Mouse (Mus musculus): ENCODE measurements around the gene Cant1. TPM values are rescaled to one million over a fixed set of nuclear protein-coding genes. Genes with fewer than 3 reads are reported as not detected.
A peak's percentile ranks its signal among the peaks of the same experiment; 100 is the strongest.

The Cant1 gene
- polyA plus RNA-seq, 1 experiment from 2014 or later: 19.2 TPM

DNA sequence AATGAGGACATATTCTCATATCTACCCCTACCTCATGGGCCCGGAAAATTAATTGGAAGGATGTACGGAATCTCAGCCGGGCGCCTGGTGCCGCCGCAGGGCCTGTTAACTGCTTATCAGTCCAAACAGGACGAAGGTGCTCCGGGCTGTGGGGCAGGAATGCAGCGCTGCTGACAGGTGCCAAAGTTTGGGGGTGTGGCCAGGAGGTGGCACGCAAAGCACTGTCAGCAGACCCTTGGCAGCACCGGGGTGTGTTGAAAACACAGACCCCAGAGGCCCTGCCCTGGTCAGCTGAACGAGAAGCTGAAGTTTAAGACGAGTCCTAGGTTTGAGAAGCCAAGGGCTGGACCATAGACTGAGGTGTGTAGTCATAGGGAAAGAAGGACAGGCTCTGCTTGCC, 23.8 kb upstream of the Cant1 start:
- 22% methylated on average over 13 of the region's 13 CpGs for WGBS
- Histone ChIP-seq H3K27ac (replicated peaks in 1 of 2; ENCODE audit: control insufficient read depth in 1 of 2, insufficient read depth in 1 of 2, low read depth in 2 of 2, low read length in 2 of 2) (no peak overlapping the region), H3K4me3 (ENCODE audit: control insufficient read depth in 1 of 2, insufficient read depth in 1 of 2, low read depth in 1 of 2, low read length in 2 of 2) (no peak overlapping the region), H3K4me2 (ENCODE audit: low read length) (peak overlapping the region; percentile 27; the same call in 1 of the 2 replicates), H3K9me3 (ENCODE audit: control insufficient read depth, low read length) (no peaks in the 10 kb centered on the region), H3K36me3 (ENCODE audit: control insufficient read depth, insufficient read depth, low read length) (0 out of 2 replicates have a peak, but pooled peaks cover 2% of the 10 kb centered on the region), H3K4me1 (ENCODE audit: control insufficient read depth in 2 of 2, insufficient read depth in 2 of 2, low read length in 2 of 2) (peaks cover 14 to 17% of the 10 kb centered on the region in 2 experiments; a peak in 3 of 4 replicates), H3K27me3 (ENCODE audit: control insufficient read depth, insufficient read depth, low read length) (peaks cover 5% of the 10 kb centered on the region; the same call in 1 of the 2 replicates), H3K9ac (ENCODE audit: low read length) (no peak overlapping the region)
- ATAC-seq (ENCODE audit: insufficient number of reproducible peaks, insufficient read depth, low FRiP score, low read depth): peak; percentile 23; the same call in 1 of the 2 replicates

DNA sequence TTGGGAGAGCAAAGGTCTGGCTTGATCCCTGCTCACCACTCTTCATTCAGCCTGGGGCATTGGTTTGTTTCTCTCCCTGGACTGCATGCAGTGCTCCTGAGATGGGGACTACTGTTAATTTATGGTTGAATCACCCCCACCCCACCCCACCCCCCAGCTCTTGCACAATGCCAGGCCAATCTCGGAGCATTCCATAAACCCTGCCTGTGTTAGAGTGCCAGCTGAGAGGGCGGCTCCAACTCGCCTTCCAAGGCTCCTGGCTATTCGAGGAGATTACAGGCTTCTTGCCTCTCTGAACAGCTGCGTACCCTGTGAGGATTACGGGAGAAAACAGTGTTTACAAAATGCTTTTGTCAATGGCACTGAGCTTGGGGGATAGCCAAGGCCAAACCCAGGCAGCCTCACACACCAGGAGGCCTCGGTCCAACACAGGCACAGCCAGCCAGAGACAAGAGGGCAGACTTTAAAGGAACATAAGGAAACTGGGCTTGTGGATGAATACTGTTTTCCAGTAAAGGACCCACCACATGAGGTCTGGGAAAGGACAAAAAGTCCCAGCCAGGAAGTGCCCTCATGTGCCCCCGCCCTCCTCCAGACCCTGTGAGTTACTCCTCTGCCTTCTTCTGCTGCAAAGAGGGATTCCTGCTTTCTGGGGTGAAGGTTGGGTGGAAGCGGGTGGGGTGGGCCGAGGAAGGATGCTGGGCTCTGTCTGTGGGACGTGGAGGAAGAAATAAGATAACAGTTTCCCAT, 20.0 kb upstream of the Cant1 start:
- ATAC-seq (ENCODE audit: insufficient number of reproducible peaks, insufficient read depth, low FRiP score, low read depth): no peak
- Histone ChIP-seq H3K36me3 (ENCODE audit: control insufficient read depth, insufficient read depth, low read length) (no peaks in the 10 kb centered on the region), H3K4me2 (ENCODE audit: low read length) (no peak overlapping the region), H3K9ac (ENCODE audit: low read length) (no peak overlapping the region), H3K4me1 (ENCODE audit: control insufficient read depth in 2 of 2, insufficient read depth in 2 of 2, low read length in 2 of 2) (peaks cover 22 to 23% of the 10 kb centered on the region in 2 experiments), H3K4me3 (ENCODE audit: control insufficient read depth in 1 of 2, insufficient read depth in 1 of 2, low read depth in 1 of 2, low read length in 2 of 2) (no peak overlapping the region), H3K27me3 (ENCODE audit: control insufficient read depth, insufficient read depth, low read length) (no peaks in the 10 kb centered on the region), H3K9me3 (ENCODE audit: control insufficient read depth, low read length) (no peaks in the 10 kb centered on the region), H3K27ac (replicated peaks in 1 of 2; ENCODE audit: control insufficient read depth in 1 of 2, insufficient read depth in 1 of 2, low read depth in 2 of 2, low read length in 2 of 2) (peak overlapping the region; percentile 24 to 53)
- WGBS: 41% methylated on average over 11 of the region's 11 CpGs

DNA sequence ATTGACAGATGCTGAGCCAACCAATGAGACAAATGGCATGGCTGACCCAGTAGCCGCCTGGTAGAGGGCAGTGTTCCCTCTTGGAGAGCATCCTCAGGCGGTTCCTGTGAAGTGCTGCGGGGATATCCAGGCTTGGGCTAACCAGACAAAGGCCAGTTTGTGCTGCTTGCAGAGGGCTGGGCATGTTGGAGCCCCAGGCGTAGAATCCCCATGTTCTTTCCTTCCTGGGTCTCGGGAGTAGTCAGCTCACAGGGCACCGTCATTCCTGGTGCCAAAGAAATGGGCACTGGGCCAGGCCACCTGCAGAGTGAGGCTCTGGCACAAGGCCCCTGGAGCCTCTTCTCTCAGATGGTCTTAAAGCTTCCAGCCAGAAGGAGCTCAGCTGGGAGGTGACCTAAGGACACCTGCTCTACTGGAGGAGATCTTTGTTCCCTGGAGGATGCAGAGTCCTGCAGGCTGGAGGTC, 17.6 kb upstream of the Cant1 start:
- peaks cover 18 to 21% of the 10 kb centered on the region in 2 experiments for H3K4me1 ChIP-seq (ENCODE audit: control insufficient read depth in 2 of 2, insufficient read depth in 2 of 2, low read length in 2 of 2)

DNA sequence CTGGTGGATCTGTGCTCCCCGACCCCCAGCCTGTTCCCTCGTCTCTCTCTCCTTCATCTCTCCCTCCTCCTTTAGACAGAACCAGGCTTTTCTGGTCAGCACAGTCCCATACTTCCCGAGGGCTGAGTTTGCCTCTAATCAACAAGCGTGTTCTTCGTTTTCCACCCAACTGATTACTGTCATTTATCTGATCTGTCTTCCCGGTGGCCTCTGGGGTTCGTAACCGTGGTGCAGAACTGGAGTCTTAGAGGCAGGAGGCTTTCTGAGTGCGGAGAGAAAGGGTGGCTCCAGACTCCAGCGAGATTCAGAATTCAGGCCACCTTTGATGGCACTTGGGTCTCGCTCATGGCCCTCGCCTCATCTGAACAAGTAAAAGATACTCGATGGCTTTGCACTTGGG, 15.2 kb upstream of the Cant1 start:
- Histone ChIP-seq H3K4me2 (ENCODE audit: low read length) (peak overlapping the region; percentile 67), H3K27ac (replicated peaks in 1 of 2; ENCODE audit: control insufficient read depth in 1 of 2, insufficient read depth in 1 of 2, low read depth in 2 of 2, low read length in 2 of 2) (peak overlapping the region in 1 of 2 experiments; percentile 63; a peak in 2 of 4 replicates), H3K9me3 (ENCODE audit: control insufficient read depth, low read length) (no peaks in the 10 kb centered on the region), H3K27me3 (ENCODE audit: control insufficient read depth, insufficient read depth, low read length) (no peaks in the 10 kb centered on the region), H3K9ac (ENCODE audit: low read length) (peak overlapping the region; percentile 69), H3K4me3 (ENCODE audit: control insufficient read depth in 1 of 2, insufficient read depth in 1 of 2, low read depth in 1 of 2, low read length in 2 of 2) (peak overlapping the region; percentile 25 to 38), H3K4me1 (ENCODE audit: control insufficient read depth in 2 of 2, insufficient read depth in 2 of 2, low read length in 2 of 2) (peaks cover 22 to 26% of the 10 kb centered on the region in 2 experiments), H3K36me3 (ENCODE audit: control insufficient read depth, insufficient read depth, low read length) (no peaks in the 10 kb centered on the region)
- WGBS: 29% methylated on average over 13 of the region's 13 CpGs
- no peak for ATAC-seq (ENCODE audit: insufficient number of reproducible peaks, insufficient read depth, low FRiP score, low read depth)

More for the DNA sequence above, 17.6 kb upstream of the Cant1 start:
- no peaks in the 10 kb centered on the region for H3K9me3 ChIP-seq (ENCODE audit: control insufficient read depth, low read length)
- no peaks in the 10 kb centered on the region for H3K27me3 ChIP-seq (ENCODE audit: control insufficient read depth, insufficient read depth, low read length)
- H3K4me3 ChIP-seq (ENCODE audit: control insufficient read depth in 1 of 2, insufficient read depth in 1 of 2, low read depth in 1 of 2, low read length in 2 of 2): no peak overlapping the region
- no peaks in the 10 kb centered on the region for H3K36me3 ChIP-seq (ENCODE audit: control insufficient read depth, insufficient read depth, low read length)
- H3K27ac ChIP-seq (replicated peaks in 1 of 2; ENCODE audit: control insufficient read depth in 1 of 2, insufficient read depth in 1 of 2, low read depth in 2 of 2, low read length in 2 of 2): no peak overlapping the region
- no peak overlapping the region for H3K4me2 ChIP-seq (ENCODE audit: low read length)
- WGBS: 33% methylated on average over 6 of the region's 6 CpGs
- ATAC-seq (ENCODE audit: insufficient number of reproducible peaks, insufficient read depth, low FRiP score, low read depth): no peak
- no peak overlapping the region for H3K9ac ChIP-seq (ENCODE audit: low read length)

DNA sequence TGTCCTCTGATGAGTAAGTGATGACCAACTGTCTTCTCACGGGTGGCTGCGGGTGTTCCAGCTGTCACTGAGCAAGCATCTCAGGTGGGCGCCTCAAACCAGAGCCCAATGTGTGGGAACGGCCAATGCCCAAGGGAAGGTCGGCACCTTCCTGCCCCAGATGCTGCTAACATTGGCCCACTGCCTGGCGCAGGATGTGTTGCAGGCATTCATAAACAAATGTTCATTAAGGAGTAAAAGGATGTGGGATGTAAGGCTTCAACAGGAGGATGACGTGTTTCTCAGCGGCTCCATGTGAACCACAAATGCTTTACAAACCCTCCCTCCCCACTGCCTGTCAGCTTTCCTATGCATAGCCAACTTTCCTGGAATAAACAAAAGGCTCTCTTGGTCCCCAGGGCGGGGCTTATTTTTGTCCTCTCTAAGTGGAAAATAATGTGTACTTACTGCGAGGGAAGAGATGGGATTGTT, 14.5 kb upstream of the Cant1 start:
- no peaks in the 10 kb centered on the region; the same call in 1 of the 2 replicates for H3K27me3 ChIP-seq (ENCODE audit: control insufficient read depth, insufficient read depth, low read length)
- H3K9ac ChIP-seq (ENCODE audit: low read length): peak overlapping the region; percentile 69
- H3K27ac ChIP-seq (replicated peaks in 1 of 2; ENCODE audit: control insufficient read depth in 1 of 2, insufficient read depth in 1 of 2, low read depth in 2 of 2, low read length in 2 of 2): peak overlapping the region in 1 of 2 experiments; percentile 63; a peak in 3 of 4 replicates
- no peaks in the 10 kb centered on the region for H3K9me3 ChIP-seq (ENCODE audit: control insufficient read depth, low read length)
- peak overlapping the region in 1 of 2 experiments; percentile 38; a peak in 2 of 4 replicates for H3K4me3 ChIP-seq (ENCODE audit: control insufficient read depth in 1 of 2, insufficient read depth in 1 of 2, low read depth in 1 of 2, low read length in 2 of 2)
- no peaks in the 10 kb centered on the region for H3K36me3 ChIP-seq (ENCODE audit: control insufficient read depth, insufficient read depth, low read length)
- ATAC-seq (ENCODE audit: insufficient number of reproducible peaks, insufficient read depth, low FRiP score, low read depth): no peak
- WGBS: 49% methylated on average over 10 of the region's 10 CpGs
- H3K4me1 ChIP-seq (ENCODE audit: control insufficient read depth in 2 of 2, insufficient read depth in 2 of 2, low read length in 2 of 2): peaks cover 21 to 23% of the 10 kb centered on the region in 2 experiments
- peak overlapping the region; percentile 67 for H3K4me2 ChIP-seq (ENCODE audit: low read length)

DNA sequence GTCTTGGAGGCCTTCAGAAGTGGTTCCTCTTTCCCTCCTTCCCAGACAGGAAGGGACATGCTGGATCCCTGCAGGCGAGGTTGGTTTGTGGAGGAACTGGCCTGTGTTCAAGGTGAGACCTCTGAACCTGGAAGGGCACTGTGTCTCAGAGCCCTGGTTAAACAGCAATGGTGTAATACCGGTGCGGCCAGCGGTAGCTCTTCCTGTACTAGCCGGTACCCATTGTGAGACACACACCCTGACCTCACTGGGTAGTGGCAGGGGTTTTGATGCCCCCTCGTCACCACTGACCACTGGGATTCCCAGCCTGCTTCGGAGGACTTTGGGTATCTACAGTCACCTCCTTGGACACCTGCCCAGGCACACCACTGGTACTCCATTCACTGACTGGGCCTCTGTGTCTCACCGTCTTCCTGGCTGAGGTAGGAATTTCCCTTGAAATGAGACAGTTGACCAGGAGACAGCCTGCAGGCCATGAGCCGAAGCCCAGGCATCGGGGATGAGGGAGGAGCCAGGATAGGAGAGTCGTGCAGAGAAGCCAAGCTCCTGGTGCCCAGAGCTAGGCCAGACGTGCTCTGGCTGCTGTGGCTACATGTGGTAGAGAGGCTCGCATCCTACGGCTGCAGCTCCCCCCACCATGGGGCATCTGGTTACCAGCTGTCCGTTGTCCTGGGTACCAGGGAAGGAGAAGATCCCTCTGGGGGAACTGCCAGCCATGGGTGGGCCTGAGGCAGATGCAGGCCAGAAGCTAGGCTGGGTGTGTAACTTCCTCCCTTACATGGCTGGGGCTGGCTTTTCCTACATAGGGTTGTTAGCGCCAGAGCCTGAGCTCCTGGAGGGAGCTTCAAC, 12.4 kb upstream of the Cant1 start:
- Histone ChIP-seq H3K9me3 (ENCODE audit: control insufficient read depth, low read length) (no peaks in the 10 kb centered on the region), H3K27ac (replicated peaks in 1 of 2; ENCODE audit: control insufficient read depth in 1 of 2, insufficient read depth in 1 of 2, low read depth in 2 of 2, low read length in 2 of 2) (no peak overlapping the region), H3K4me2 (ENCODE audit: low read length) (no peak overlapping the region), H3K9ac (ENCODE audit: low read length) (no peak overlapping the region), H3K36me3 (ENCODE audit: control insufficient read depth, insufficient read depth, low read length) (no peaks in the 10 kb centered on the region), H3K27me3 (ENCODE audit: control insufficient read depth, insufficient read depth, low read length) (peaks cover 5% of the 10 kb centered on the region; the same call in 1 of the 2 replicates), H3K4me1 (ENCODE audit: control insufficient read depth in 2 of 2, insufficient read depth in 2 of 2, low read length in 2 of 2) (peaks cover 24 to 29% of the 10 kb centered on the region in 2 experiments; a peak in 3 of 4 replicates), H3K4me3 (ENCODE audit: control insufficient read depth in 1 of 2, insufficient read depth in 1 of 2, low read depth in 1 of 2, low read length in 2 of 2) (no peak overlapping the region)
- no peak for ATAC-seq (ENCODE audit: insufficient number of reproducible peaks, insufficient read depth, low FRiP score, low read depth)
- WGBS: 65% methylated on average over 16 of the region's 16 CpGs

DNA sequence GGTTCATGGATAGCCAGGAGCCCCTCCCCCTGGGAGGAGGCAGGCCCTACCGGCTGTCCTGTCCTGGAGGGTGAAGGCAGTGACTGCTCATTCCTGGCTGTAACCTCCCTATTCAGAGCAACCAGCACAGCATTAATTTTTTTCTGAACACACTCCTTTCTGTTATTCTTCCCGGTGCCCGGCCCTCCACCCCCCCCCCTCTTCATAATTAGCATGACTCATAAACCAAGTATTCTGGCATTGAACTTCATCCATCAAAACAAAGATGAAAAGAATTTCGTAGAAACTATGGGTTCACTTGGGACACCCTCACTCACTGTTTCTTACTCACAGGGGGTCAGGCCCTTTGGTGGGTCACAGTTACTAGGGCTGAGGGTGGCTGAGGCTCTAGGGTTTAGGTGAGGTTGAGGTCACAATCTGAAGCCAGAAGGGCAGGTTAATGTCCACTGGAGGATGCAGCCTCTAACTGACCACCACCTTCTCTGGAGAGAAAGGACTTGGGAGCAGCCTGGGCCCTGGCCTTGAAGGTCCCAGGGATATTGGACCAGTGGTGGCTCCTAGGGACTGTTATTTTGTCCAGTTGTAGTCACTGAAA, 11.5 kb upstream of the Cant1 start:
- 43% methylated on average over 4 of the region's 4 CpGs for WGBS
- no peak for ATAC-seq (ENCODE audit: insufficient number of reproducible peaks, insufficient read depth, low FRiP score, low read depth)
- 0 out of 2 replicates have a peak overlapping the region, but pooled peaks have one; percentile 8 for H3K9ac ChIP-seq (ENCODE audit: low read length)
- H3K4me3 ChIP-seq (ENCODE audit: control insufficient read depth in 1 of 2, insufficient read depth in 1 of 2, low read depth in 1 of 2, low read length in 2 of 2): no peak overlapping the region
- 0 out of 4 replicates have a peak overlapping the region, but pooled peaks of 1 of the 2 experiments have one; percentile 53 for H3K27ac ChIP-seq (replicated peaks in 1 of 2; ENCODE audit: control insufficient read depth in 1 of 2, insufficient read depth in 1 of 2, low read depth in 2 of 2, low read length in 2 of 2)
- peaks cover 5% of the 10 kb centered on the region; the same call in 1 of the 2 replicates for H3K27me3 ChIP-seq (ENCODE audit: control insufficient read depth, insufficient read depth, low read length)
- 0 out of 2 replicates have a peak overlapping the region, but pooled peaks have one; percentile 18 for H3K4me2 ChIP-seq (ENCODE audit: low read length)
- no peaks in the 10 kb centered on the region for H3K9me3 ChIP-seq (ENCODE audit: control insufficient read depth, low read length)
- H3K4me1 ChIP-seq (ENCODE audit: control insufficient read depth in 2 of 2, insufficient read depth in 2 of 2, low read length in 2 of 2): peaks cover 24 to 28% of the 10 kb centered on the region in 2 experiments; a peak in 3 of 4 replicates
- H3K36me3 ChIP-seq (ENCODE audit: control insufficient read depth, insufficient read depth, low read length): no peaks in the 10 kb centered on the region
